Mouse (Mus musculus): ENCODE results near the gene Sorbs2.

Sorbs2 gene

DNA sequence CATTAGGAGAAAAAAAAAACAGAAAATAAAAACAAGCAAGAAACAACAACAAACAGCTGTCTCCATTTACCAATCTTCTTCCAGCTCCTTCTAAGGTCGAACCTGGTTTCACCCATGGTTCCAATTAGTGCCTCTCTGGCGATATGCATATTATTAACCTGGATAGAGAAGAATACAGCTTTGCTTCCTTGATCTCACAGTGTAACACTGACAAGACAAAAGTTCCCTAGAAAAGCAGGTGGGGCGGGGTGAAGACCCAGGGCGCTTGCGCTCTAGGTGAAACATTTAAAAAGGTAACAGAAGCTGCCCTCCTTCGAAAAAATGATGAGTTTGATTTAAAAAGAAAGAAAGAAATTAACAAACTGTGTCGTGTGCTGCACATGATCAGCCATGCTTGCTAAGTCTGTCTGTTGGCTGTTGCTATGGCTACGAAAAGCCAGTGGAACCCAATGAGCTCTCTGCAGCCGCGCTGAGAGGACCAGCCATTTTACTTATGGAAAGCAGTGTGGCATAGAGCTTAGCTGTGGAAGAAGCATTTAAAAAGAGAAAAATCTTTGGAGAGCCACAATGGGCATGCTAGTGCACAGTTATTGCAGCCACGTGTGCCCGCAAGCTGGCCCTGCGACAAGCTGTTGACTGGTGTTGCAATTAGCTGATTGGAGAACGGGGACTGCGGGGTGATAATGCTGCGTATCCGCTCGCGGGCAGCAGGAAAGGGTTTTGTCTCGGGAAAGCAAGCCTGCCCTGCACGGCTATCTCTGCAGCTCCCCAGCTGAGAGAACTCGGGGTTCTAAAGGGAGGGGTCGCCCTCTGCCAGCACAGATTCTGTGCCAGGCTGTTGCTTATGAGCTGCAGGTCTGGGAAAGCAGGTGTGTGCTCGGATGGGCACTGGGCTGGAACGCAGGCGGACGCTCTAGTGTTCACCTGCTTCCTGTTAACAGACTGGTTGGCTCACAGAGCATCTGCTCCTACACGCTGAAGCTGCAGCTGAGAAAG lies 120.0 kb downstream of the Sorbs2 start:
- peak; percentile 87 for DNase-seq

DNA sequence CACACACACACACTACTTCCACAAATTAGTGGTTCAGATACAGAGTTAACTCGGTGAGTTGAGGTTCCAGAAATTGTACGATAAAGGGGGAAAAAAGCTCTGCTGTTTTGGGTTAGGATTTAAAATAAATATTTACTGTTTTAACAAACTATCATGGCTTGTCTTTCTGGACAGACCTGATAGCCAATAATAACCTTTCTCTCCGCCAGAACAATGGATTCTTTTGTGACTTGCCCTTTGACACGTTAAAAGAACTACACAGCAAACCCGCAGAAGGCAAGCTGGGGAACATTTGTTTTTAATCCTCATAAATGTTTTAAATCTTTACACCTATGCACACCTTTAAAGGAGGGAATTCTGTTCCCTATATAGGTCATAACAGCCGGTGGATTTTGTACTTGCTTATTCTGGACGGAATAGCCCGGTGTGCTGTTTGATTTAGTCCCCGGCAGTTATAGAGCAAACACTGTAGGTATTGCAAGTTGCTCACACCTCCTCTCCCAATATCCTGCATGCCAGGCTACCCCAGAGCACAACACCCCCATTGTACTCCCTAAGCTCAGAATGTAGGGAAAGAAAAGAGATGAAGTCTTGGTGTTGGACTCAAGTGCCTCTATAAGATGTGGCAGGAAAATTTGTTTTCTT lies 121.0 kb downstream of the Sorbs2 start:
- no peak for DNase-seq

DNA sequence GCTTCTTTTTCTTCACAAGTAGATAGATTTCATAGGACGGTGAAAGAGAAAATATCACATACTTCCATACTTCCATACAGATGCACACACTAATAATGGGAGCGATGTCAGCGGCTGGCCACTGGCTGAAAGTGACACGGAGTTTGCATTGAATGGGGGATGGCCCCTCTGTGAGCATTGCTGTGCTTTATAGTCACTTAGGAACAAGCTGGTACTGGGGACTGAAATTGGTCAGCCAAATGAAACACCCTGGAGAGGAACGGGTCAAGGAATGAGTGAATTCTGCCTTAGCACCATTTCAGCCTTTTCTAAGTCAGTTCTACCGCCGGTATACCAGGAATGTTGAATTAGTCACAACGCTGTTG lies 121.5 kb downstream of the Sorbs2 start:
- DNase-seq, result no peak

DNA sequence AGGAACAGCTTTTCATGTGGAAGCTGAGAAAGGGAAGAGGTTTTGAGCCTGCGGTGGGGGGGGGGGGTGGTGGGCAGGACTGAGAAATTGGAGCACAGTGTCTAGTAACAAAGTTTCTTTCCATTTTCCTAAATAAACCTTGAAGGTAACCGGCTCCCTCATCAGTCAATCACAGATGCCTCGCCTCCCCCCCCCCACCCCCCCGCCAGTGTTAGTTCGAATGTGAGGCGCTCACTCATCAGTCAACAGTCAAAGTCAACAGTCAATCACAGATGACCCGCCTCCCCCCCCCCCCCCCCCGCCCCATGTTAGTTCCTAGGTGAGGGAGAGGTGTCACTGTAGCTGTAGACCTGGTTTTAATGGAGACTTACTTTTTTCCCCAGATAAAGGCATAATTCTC lies 123.4 kb downstream of the Sorbs2 start:
- no peak for DNase-seq

DNA sequence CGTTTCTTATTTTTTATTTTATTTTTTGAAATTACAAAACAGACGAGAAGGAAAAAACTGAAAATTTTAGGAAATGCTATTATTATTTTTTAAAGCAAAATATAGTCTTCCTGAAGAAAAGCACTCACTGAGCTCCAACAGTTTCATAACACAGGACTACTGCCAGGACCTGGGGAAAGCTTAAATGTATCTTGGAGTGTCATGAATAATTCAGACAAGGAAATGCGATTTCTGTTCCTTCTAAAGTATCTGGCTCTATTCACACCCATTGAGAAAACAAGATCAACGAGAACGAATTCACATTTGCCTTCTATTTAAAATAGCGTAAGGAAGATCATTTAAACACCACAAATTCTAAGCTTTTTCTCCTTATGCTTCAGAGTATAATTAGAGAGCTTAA lies 127.6 kb downstream of the Sorbs2 start:
- no peak for DNase-seq

DNA sequence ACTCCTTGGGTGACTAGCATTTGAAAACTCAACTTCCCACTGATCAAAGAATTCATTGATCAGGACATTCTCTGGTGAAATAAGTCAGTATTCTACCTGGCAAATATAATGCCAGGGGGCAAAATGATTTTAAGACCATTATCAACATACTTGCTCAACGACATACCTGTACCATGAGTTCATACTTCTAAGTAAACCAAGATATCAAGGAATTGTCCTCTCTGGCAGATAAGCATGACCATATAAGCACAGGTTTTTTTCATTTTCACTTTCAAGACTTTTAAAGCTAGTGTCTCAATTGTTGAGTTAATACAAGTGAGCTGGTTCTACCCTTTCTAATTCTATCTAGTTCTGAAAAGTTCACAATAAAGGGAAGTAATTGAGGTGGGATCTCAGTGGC lies 130.2 kb downstream of the Sorbs2 start:
- DNase-seq, result no peak

DNA sequence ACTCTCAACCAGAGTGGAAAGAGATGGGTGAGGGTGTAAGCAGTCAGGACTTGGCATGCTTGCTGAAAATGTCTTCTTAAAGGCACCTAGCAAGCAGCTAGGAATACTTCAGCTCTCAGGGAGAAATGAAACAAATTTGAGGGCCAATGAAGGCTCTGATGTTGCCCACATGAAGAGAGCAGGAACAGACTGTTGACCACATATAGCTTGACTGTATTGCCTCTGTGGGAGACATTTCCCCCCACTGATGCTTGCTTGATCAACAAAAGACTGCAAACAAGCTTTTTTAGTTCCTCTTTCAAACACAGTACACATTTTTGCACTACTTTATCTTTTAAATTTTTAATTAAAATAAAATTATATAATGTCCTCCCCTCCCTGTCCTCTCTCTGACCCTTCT lies 131.9 kb downstream of the Sorbs2 start:
- DNase-seq, result no peak

DNA sequence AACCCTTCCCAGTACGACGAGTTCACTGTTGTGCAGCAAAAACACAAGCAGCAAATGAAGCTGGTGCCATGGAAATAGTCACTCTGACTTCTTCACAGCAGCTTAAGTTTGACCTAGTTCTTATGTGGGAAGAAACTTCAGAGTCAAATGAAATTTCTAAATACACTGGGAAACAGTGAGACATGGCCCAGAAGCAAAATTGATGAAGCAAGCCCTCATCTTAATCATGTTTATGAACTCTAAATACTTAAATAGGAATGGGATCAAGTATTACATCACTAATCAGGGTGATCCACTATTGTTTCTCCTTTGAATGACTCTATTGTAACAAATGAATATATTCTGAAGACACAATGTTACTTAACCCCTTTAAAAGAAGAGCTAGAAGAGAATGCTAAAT lies 137.1 kb downstream of the Sorbs2 start:
- DNase-seq, result no peak

DNA sequence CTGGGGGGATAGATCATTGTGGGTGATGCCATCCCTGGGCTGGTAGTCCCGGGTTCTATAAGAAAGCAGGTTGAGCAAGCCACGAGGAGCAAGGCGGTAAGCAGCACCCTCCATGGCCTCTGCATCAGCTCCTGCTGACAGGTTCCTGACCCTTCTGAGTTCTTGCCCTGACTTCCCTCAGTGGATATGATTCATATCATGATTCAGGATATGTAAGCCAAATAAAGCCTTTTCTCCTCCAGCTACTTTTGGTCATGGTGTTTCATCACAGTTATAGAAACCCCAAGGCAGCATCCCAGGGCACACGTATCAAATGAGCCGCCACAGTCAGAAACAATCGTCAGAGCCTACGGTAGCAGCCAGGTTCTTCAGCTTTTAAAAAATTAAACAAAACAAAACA lies 141.5 kb downstream of the Sorbs2 start:
- DNase-seq, result no peak

DNA sequence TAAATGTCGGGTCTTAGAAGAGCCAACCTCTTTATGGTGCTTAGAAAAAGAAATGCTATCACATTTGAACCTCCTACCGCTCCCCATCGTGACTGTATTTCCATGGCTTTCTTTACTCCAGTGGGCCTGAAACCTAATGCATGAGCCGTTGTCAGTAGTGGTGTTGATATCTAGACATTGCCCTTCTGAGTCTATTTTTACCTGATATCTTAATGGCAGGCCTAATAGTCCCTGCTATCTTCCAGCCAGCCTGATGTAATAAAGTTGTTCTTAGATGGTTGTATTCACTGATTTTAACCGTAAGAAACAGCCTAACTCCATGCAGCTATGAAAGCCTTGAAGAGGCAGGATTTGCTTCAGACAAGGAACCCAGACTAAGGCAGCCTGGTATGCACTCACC lies 142.4 kb downstream of the Sorbs2 start:
- DNase-seq, result no peak

DNA sequence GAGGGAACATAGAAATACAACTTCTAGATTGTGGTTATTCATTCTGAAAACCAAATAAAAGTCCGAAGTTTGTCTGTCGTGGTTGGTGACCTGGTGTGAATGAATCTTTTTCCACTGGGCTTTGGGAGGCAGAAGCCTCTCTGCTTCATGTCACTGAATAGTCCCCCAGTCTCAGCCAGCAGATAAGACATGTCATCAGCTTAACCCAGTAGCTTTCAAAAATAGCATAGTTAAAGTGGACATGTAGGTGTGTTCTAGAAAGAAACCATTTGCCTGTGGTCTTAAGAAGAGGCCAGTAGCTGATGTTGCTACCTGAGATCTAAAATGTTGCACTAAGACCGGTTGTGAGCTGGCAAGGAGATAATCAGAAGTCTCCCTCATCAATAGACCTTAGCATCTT lies 150.4 kb downstream of the Sorbs2 start:
- DNase-seq, result no peak

DNA sequence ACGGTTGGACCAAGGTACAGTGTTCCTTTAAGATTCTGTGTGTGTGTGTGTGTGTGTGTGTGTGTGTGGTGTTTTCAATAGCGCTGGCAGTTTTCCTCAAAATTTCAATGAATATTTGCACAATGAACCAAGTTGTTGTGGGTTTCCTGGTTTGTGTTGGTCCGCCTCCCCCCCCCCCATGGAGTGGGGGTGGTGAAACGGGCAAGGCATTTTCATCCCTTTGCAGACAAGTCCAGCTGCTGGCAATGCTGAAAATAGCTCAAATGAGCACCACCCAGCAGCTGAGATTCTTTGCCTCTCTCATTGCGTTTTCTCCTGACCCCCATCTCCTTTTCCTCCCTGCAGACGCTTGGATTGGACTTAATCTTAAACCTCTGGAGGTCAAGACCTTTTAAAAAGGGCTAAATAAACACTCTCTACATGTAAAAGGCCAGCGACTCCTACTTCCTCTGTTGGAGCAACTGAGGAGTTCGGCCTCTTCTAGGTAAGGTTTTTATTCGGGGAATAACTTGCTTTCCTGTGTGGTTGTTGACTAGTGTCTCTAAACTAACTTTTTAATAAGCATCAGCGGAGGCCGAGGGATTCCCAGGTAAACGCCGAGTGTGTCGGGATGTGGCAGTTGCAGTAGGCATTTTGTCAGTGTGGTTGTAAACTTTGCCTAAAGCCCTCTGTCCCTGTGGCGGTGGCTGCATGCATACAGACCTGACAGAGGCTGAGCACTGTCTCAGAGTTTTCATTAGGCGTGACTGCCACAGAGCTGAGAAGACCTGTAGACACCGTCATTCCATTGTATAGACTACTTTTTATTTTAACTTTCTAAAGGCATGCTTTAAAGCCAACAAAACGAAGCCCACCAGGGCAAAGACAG lies 151.1 kb downstream of the Sorbs2 start:
- DNase-seq, result no peak

DNA sequence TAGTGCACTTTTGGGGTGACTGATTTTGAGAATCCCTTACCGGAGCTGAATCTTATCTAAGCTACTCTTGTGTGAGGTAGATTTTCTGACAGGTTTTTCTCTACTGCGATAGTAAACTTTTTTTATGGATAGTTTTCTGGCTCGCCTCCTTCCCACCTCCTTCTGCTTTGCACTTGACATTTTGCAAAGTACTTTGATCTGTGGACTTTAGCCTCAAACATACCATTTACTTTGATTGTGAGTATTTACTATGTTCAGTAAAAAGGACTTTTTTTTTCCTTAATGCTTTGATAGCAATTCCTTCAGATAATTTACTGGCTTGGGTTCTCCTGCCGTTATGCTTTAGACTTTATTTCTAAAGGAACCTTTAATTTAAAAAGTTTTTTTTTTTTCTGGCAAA lies 151.9 kb downstream of the Sorbs2 start:
- no peak for DNase-seq

DNA sequence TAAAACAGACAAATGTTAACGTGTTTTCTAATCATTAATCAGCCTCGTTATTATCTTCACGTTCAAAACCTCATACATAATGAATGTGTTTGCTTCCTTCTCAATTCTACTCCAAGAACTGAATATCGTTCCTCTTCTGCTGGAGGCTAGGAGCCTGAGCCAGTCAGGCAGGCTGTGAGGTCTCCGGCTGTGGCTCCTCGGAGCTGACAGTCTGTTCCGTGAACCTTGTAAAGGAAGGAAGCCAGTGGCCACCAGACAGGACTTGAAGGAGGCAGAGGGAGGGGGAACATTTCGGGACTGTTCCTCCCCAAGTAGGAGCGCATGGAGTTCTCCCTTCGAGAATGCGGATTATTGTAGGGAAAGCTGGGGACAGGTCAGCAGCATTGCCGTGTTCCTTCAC lies 153.0 kb downstream of the Sorbs2 start:
- DNase-seq, result no peak

DNA sequence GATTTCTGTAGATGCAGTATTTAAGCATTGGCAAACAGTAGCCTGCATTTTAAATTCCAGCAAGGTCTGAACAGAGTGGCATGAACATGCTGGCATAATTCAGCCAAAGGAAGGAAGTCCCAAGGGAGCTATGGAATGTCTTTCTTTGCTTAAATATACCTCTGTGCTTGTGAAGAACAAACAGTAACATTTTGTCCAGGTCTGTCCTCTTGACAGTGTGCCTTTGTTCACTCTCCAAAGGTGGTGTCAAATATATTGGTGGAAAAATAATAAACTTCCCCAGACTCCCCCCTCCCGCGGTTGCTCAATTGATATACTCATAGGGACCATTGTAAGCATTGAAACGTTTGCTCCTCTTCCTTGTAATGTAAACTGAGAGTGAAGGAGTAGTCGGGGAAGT lies 154.0 kb downstream of the Sorbs2 start:
- no peak for DNase-seq

DNA sequence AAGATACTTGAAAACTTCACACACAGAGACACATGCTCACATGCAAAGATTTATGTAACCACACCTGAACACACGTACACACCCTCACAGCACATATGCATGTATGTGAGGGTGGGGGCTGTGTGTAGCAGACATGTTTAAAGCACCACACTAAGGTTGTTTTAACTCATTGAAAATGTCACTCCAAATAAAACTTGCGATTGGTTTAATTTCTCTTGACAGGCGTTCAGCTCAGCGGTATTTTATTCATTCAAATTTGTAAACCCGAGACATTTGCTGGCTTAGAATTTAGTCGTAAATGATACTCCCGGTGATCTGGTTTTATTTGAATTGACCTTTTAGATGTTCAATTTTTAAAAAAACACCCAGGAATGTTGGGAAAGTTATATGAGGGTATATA lies 158.6 kb downstream of the Sorbs2 start:
- no peak for DNase-seq

DNA sequence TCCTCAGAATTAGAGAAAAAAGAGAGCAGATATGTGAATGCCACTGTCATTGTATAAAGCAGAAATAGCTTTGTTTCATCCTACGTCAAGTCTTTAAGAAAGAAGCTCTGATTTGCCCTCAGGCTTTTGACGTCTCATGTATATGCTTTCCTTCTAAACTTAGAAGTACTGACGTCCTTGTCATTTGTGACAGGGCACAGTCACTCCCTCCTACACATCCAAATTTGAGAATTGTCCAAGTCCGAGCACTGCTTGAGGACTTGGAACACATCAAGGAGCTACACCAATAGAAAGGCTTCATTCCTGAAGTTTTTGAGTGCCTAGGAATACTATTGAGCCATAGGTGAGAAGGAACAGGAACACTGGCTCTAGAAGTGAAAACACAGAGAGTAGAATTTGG lies 165.6 kb downstream of the Sorbs2 start:
- DNase-seq, result no peak

DNA sequence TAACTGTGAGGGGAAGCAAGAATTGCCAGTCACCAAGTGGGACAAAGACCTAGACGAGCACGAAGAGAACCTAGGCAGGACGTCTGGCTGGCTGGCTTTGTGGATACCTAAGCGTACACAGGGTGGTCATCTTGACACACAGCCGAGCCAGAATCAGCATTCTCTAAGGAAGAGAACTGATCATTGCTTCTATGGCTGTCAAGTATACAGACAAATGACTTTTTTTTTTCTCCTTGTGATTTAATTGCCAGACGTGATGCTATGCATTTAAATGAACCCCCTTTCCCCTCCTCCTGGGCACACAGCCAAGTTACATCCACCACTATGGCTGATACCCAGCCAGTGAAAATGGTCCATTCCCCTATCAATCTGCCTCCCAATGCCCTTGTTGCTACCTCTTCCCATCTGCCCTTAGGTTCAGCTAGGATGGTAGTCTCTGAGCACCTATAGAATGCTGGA lies 168.3 kb downstream of the Sorbs2 start:
- no peak for DNase-seq

DNA sequence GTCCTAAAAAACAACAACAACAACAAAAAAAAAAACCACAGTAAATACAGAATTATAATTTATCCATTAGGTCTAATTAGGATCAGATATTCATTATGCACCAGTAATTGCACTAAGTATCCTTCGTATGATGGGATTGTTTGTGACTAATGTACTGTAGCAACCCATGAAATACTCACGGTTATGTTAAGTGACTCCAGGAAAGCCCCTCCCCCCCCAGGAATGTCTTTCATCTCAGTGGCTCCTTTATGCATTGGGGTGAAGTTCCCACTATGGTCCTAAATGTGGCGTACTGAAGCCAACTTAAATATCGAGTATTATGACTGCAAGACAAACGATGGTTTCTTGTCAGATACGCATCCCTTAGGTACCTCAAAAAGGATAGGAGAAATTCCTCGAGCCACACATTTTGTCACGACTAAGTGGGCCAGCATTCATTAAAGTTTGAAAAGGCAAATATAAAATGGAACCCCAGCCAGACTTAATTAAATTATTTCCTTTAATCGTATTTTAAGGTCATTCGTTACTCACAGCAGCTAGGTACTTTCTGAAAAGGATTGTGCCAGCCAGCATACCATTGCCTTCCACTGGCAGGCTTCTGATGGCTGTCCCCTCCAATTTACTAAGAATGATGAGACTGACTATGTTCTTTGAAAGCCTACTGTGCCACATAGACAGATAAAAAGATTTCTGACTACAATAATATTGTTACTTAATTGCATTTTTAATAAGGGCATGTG lies 169.7 kb downstream of the Sorbs2 start:
- no peak for DNase-seq

DNA sequence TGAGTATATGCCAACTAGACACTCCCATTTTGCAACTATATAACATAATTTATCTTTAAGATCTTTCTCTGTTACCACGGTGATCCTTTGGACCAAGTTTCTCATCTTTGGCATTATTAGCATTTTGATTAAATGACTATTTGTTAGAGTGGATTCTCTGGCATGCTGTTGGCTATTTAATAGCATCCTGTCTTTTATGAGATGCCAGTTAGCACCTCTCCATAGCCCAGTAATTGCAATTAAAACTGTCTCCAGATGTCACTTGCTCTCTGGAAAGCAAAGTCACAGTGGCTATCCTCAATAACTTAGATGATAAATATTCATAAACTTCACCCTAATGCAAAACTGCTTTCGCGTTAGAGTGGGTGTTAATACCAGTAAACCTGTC lies 170.3 kb downstream of the Sorbs2 start:
- no peak for DNase-seq

DNA sequence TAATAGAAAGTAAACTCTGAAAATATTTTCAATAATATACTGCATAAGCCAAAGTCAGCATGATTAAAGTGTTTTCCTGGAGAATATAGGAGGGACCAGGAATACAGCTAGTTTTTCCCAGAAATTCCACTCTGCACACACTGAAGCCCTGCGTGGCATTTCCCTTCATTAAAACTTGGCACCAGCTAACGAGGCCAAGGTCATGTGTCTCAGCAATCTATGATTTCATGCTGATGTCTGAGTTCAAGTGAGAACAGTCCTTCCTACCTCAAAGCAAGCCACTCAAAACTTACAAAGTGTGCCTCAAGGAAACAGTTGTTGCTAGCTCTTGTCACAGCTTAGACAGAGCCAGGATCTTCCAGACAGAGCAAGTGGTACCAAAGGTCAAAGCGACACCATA lies 173.6 kb downstream of the Sorbs2 start:
- no peak for DNase-seq

DNA sequence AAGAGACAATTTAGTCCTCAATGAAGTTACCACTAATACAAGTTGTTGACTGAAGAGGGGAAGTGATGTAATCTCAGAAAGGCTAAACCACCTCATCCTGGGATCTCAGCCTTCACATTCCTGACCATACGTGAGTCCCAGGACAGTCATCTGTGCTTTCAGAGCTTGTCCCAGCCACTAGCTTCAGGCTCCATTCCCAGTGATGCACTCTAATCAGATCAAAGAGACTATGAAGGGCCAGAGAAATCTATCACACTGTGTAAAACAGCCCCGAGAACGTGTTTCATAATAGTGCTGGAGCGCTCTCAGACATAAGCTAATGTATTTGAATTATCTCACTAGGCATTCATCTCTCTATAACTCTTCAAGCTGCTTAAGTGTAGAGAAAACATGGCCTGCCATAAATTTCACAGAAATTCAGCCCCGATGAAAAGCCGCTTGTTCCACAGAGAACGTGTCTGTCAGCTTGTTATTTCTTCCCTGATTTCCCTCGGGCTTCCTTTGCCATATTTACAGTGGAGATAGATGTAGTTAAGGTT lies 175.3 kb downstream of the Sorbs2 start:
- no peak for DNase-seq

All from layer of hippocampus, adult 9-11 months (tissue).